Mouse (Mus musculus): ENCODE measurements at regions not wholly inside any gene's neighbourhood (a gene's known extent, or its start where the extent isn't known, plus 50 kb on each side); places are given as distances from the start of the nearest gene placed in this dataset.

DNA sequence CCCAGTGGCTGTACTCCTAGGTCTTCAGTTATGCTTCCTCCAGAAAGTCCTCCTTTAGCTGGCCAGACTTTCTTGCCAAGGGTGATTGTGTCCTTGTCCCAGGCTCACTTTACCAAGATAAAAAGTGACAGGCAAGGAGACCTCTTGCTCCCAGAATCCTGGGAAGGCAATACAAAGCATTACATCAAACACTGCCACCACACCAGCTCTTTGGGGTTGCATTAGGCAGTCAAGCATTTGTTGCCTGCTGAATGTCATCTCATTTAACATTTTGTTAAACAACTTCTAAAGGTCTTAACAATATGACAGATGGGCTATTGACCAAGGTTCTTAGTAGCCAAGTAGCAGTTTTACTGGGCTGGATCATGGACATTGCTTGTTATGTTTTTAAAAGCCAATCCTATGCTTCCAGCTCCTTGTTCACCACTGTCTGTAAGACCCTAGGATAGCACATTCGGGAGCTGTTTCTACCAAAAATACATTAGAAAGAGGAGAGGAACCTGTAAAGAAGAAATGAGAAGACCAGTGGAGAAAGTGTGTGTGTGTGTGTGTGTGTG lies 102.4 kb downstream of the C1d start:
- H3K27me3 ChIP-seq (ENCODE audit: insufficient read depth, low read length), result no peaks in the 10 kb centered on the region
- no peaks in the 10 kb centered on the region for H3K4me1 ChIP-seq (ENCODE audit: insufficient read depth, low read depth, low read length)
- no peak overlapping the region for H3K4me3 ChIP-seq (ENCODE audit: low read depth, low read length)
- TF ChIP-seq GATA1 (IDR thresholded peaks at IDR 0.05; ENCODE audit: borderline replicate concordance, low read length), result no peak
- TF ChIP-seq GATA2 (IDR thresholded peaks at IDR 0.05; ENCODE audit: borderline replicate concordance, low read depth, low read length), result no peak
- no peak for TF ChIP-seq TAL1 (conservative IDR thresholded peaks at IDR 0.05; ENCODE audit: low read depth, low read length)
- no peak for TF ChIP-seq CTCF (IDR thresholded peaks at IDR 0.05; ENCODE audit: low read depth, low read length)
- TF ChIP-seq POLR2AphosphoS5 (IDR thresholded peaks at IDR 0.05; ENCODE audit: insufficient replicate concordance, low read depth, low read length), result no peak
- ATAC-seq (ENCODE audit: extremely low read depth, insufficient number of reproducible peaks, low FRiP score, poor library complexity, severe bottlenecking) (no peak), DNase-seq (ENCODE audit: low spot score) (no peak)
- H3K9me3 ChIP-seq (replicated peaks), result no peaks in the 10 kb centered on the region
- H3K36me3 ChIP-seq (replicated peaks), result no peaks in the 10 kb centered on the region

DNA sequence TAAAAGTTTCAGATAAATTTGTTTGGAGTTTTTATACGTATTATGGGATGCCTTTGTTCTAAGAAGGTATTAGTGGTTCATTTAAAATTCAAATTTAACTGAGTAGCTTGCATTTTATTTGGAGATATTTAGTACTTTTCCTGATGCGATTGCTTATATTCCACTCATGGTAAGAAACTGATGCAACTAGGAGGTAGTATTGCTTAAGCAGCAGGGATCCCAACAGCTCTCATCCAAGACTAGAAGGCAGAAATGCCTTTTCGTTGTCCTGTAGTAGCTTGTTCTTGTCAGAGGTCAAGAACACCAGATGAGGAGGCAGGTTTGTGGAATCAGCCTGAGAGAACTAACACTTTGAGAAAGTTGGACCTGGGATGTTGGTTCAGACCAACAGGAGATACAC lies 120.5 kb downstream of the C1d start:
- Histone ChIP-seq H3K9me3 (replicated peaks) (no peaks in the 10 kb centered on the region), H3K27me3 (ENCODE audit: insufficient read depth, low read length) (no peaks in the 10 kb centered on the region), H3K36me3 (replicated peaks) (no peaks in the 10 kb centered on the region), H3K4me3 (ENCODE audit: low read depth, low read length) (no peak overlapping the region), H3K4me1 (ENCODE audit: insufficient read depth, low read depth, low read length) (no peaks in the 10 kb centered on the region)
- DNase-seq (ENCODE audit: low spot score), result no peak
- no peak for ATAC-seq (ENCODE audit: extremely low read depth, insufficient number of reproducible peaks, low FRiP score, poor library complexity, severe bottlenecking)
- TF ChIP-seq GATA2 (IDR thresholded peaks at IDR 0.05; ENCODE audit: borderline replicate concordance, low read depth, low read length) (no peak), CTCF (IDR thresholded peaks at IDR 0.05; ENCODE audit: low read depth, low read length) (no peak), TAL1 (conservative IDR thresholded peaks at IDR 0.05; ENCODE audit: low read depth, low read length) (no peak), GATA1 (IDR thresholded peaks at IDR 0.05; ENCODE audit: borderline replicate concordance, low read length) (no peak), POLR2AphosphoS5 (IDR thresholded peaks at IDR 0.05; ENCODE audit: insufficient replicate concordance, low read depth, low read length) (no peak)

DNA sequence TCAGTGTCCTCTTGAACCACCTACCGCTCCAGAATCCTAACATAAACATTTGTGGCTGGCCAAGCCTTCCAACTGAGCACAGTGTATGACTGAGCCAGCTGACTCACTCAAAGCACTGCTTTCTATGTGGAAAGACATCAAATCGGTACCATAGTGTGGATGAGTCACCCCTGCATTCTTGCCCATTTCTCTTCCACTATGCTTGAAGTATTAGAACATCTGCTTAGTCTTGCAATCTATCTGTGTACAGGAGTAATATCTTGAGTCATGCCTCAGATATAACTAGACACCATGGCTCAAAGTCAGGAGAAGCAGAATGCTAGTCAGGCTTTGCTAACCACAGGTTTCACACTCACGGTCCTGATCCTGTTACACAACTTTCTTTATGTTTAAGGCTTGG lies 129.4 kb downstream of the C1d start:
- Histone ChIP-seq H3K27me3 (ENCODE audit: insufficient read depth, low read length) (no peaks in the 10 kb centered on the region), H3K4me3 (ENCODE audit: low read depth, low read length) (no peak overlapping the region), H3K9me3 (replicated peaks) (no peaks in the 10 kb centered on the region), H3K4me1 (ENCODE audit: insufficient read depth, low read depth, low read length) (no peaks in the 10 kb centered on the region), H3K36me3 (replicated peaks) (no peaks in the 10 kb centered on the region)
- ATAC-seq (ENCODE audit: extremely low read depth, insufficient number of reproducible peaks, low FRiP score, poor library complexity, severe bottlenecking) (no peak), DNase-seq (ENCODE audit: low spot score) (no peak)
- TF ChIP-seq POLR2AphosphoS5 (IDR thresholded peaks at IDR 0.05; ENCODE audit: insufficient replicate concordance, low read depth, low read length) (no peak), GATA2 (IDR thresholded peaks at IDR 0.05; ENCODE audit: borderline replicate concordance, low read depth, low read length) (no peak), GATA1 (IDR thresholded peaks at IDR 0.05; ENCODE audit: borderline replicate concordance, low read length) (no peak), TAL1 (conservative IDR thresholded peaks at IDR 0.05; ENCODE audit: low read depth, low read length) (no peak), CTCF (IDR thresholded peaks at IDR 0.05; ENCODE audit: low read depth, low read length) (no peak)

DNA sequence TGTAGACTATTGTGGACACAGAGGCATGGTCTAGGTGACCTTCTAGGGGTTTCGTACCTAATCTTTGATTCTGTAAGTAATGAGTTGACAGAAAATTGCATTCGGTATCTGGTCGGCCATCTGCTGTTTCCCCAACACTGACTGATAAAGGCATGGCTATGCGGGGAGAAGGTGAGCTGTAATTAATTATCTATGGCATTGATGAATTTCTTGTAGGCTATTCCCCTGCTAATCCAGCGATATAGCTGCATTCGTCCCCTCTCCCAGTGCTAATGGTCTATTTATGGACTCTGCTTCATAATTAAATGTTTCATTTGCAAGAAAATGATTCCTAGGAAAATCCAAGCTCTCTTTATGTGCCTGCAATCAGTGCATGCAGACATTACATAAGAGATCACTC lies 136.5 kb downstream of the C1d start:
- no peak for TF ChIP-seq TAL1 (conservative IDR thresholded peaks at IDR 0.05; ENCODE audit: low read depth, low read length)
- no peak for TF ChIP-seq CTCF (IDR thresholded peaks at IDR 0.05; ENCODE audit: low read depth, low read length)
- DNase-seq (ENCODE audit: low spot score), result no peak
- Histone ChIP-seq H3K4me1 (ENCODE audit: insufficient read depth, low read depth, low read length) (no peaks in the 10 kb centered on the region), H3K36me3 (replicated peaks) (no peaks in the 10 kb centered on the region), H3K4me3 (ENCODE audit: low read depth, low read length) (no peak overlapping the region), H3K27me3 (ENCODE audit: insufficient read depth, low read length) (no peaks in the 10 kb centered on the region), H3K9me3 (replicated peaks) (no peaks in the 10 kb centered on the region)
- ATAC-seq (ENCODE audit: extremely low read depth, insufficient number of reproducible peaks, low FRiP score, poor library complexity, severe bottlenecking), result no peak

DNA sequence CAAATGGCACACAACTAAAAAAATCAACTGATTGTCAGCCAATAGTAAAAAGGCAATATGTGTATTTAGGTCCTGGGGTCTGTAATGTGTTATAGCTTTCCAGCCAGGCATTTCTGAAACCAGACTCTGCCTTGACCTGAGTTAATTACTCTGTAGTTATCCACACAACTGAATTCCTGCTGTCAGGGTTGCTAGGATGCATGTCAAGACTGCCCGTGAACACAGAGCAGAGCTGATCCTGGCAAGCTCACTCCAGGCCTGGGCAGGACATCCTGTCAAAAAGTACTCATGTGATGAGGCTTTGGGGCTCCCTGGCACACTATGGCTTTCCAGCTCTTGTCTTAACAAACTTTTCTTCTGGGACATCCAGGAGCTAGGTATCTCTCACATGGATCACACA lies 157.2 kb downstream of the C1d start:
- no peaks in the 10 kb centered on the region for H3K36me3 ChIP-seq (replicated peaks)
- DNase-seq (ENCODE audit: low spot score) (no peak), ATAC-seq (ENCODE audit: extremely low read depth, insufficient number of reproducible peaks, low FRiP score, poor library complexity, severe bottlenecking) (no peak)
- H3K27me3 ChIP-seq (ENCODE audit: insufficient read depth, low read length), result no peaks in the 10 kb centered on the region
- no peaks in the 10 kb centered on the region for H3K9me3 ChIP-seq (replicated peaks)
- H3K4me1 ChIP-seq (ENCODE audit: insufficient read depth, low read depth, low read length), result no peaks in the 10 kb centered on the region
- no peak overlapping the region for H3K4me3 ChIP-seq (ENCODE audit: low read depth, low read length)
- no peak for TF ChIP-seq POLR2AphosphoS5 (IDR thresholded peaks at IDR 0.05; ENCODE audit: insufficient replicate concordance, low read depth, low read length)

DNA sequence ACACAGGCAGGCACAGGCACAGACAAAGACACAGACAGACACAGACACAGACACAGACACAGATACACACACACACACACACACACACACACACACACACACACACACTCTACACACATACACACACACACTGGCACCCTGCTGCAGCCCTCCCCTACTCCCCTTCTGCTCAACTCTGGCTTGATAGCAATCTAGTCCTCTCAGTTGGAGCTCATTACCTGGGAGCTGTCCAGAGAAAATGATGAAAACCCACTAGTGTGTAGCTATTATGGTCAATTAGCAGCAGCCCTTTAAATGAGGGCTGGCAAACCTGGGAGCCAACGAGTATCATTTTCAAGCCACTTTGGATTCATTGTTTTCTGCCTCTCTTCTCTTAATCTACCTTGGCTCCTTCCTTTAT lies 157.8 kb downstream of the C1d start:
- TF ChIP-seq TAL1 (conservative IDR thresholded peaks at IDR 0.05; ENCODE audit: low read depth, low read length), result no peak
- TF ChIP-seq GATA2 (IDR thresholded peaks at IDR 0.05; ENCODE audit: borderline replicate concordance, low read depth, low read length), result no peak
- TF ChIP-seq CTCF (IDR thresholded peaks at IDR 0.05; ENCODE audit: low read depth, low read length), result no peak
- no peak for TF ChIP-seq GATA1 (IDR thresholded peaks at IDR 0.05; ENCODE audit: borderline replicate concordance, low read length)
- no peak for TF ChIP-seq POLR2AphosphoS5 (IDR thresholded peaks at IDR 0.05; ENCODE audit: insufficient replicate concordance, low read depth, low read length)
- Histone ChIP-seq H3K4me1 (ENCODE audit: insufficient read depth, low read depth, low read length) (no peaks in the 10 kb centered on the region), H3K9me3 (replicated peaks) (no peaks in the 10 kb centered on the region), H3K36me3 (replicated peaks) (no peaks in the 10 kb centered on the region), H3K4me3 (ENCODE audit: low read depth, low read length) (no peak overlapping the region), H3K27me3 (ENCODE audit: insufficient read depth, low read length) (no peaks in the 10 kb centered on the region)
- no peak for DNase-seq (ENCODE audit: low spot score)
- ATAC-seq (ENCODE audit: extremely low read depth, insufficient number of reproducible peaks, low FRiP score, poor library complexity, severe bottlenecking), result no peak

DNA sequence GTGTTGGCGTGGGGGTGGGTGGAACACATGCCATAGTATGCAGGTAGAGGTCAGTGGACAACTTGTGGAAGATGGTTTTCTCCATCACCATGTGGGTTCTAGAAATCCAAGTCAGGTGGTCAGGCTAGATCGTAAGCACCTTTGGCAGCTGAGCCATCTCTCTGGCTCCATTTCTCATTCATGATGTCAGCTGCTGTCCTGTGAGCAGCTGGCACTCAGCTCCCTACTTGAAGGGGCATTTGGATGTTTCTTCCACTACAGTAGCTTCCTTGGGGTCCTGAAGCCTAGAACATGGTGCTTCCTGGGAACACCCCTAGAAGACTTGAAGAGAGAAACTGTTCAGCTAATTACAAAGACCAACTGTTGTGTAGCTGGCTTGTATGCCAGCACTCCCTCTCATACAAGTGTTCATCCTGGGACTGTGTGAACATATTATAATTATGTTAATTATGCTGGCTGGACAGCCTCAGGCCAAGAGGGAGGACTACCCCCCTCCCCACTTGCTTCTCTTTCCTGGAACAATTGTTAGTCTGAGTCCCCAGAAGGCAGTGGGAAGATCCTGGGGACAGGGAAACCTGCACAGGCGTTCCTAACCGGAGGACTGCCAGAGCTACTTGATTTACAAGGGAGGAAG lies 160.4 kb downstream of the C1d start:
- no peak for DNase-seq (ENCODE audit: low spot score)
- ATAC-seq (ENCODE audit: extremely low read depth, insufficient number of reproducible peaks, low FRiP score, poor library complexity, severe bottlenecking), result no peak
- TF ChIP-seq GATA1 (IDR thresholded peaks at IDR 0.05; ENCODE audit: borderline replicate concordance, low read length) (no peak), TAL1 (conservative IDR thresholded peaks at IDR 0.05; ENCODE audit: low read depth, low read length) (no peak), CTCF (IDR thresholded peaks at IDR 0.05; ENCODE audit: low read depth, low read length) (no peak), POLR2AphosphoS5 (IDR thresholded peaks at IDR 0.05; ENCODE audit: insufficient replicate concordance, low read depth, low read length) (no peak), GATA2 (IDR thresholded peaks at IDR 0.05; ENCODE audit: borderline replicate concordance, low read depth, low read length) (no peak)
- H3K36me3 ChIP-seq (replicated peaks), result no peaks in the 10 kb centered on the region
- no peaks in the 10 kb centered on the region for H3K4me1 ChIP-seq (ENCODE audit: insufficient read depth, low read depth, low read length)
- no peaks in the 10 kb centered on the region for H3K27me3 ChIP-seq (ENCODE audit: insufficient read depth, low read length)
- H3K4me3 ChIP-seq (ENCODE audit: low read depth, low read length), result no peak overlapping the region
- H3K9me3 ChIP-seq (replicated peaks), result no peaks in the 10 kb centered on the region

Data from G1E (cell line).